Mouse (Mus musculus) liver, adult 2 months (tissue): ENCODE data around the gene Arhgap17.

ENCODE experiments used
- CTCF ChIP-seq: fragments of 200-500 bp; IDR thresholded peaks from 2 replicates; pipeline ENCODE4 v1.5.1; 2011; ENCODE audit warnings: low read depth, low read length, control low read depth
- POLR2A ChIP-seq: fragments of 200-500 bp; IDR thresholded peaks from 2 replicates; pipeline ENCODE4 v1.6.1; 2011; ENCODE audit warnings: low read length, control low read depth; ENCODE audit not compliant: insufficient read depth; ENCODE audit errors: extremely low read depth

DNA sequence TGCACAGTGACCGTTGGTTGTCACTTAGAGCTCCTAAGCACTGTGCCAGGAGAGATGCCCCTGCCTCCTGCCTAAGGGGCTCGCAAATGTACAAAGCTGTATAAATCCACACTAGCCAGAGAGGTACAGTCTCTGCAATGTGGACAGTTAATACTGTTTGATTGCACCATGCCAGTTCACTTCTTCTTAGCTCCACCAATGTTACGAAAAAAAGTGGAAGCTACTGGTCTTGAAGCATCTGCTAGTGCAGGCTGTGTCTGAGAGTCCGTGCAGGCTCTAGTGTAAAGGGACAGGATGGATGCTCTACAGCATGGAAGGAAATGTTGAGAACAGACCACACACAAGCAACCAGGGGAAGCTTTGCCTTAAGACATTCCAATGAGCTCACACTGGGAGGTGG lies 93.1 kb downstream of the Arhgap17 start:
- TF ChIP-seq CTCF: no peak
- no peak for TF ChIP-seq POLR2A
